27 mouse cellular contexts compared by ENCODE assay signal in the genomic region with DNA sequence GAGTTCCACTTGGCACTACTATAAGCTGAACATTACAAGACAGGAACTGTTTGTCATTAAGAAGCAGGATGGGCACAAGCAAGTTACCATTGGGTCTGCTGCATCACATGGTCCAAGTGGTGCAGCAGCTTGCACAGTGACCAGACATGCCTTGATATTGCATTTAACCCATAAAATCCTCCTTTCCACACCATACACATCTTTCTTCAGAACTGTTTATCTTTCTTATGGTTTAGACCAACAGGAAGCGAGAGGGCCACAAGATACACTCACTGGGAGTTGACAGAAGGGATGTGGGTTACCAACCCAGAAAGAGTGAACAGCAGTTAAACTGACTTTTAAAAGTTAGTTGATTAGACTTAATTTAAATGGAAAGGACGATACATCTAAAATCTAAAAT.
DNase-seq lines count a peak whose midpoint lies in the region; ATAC-seq and TF ChIP-seq lines count a peak whose summit lies in the region.
"Had no signal": no experiment of that assay in that cellular context is flagged by ENCODE, and none has a peak within 500 bp of the region (broad histone marks: within the 10 kb centered on the region; RNA-seq: fewer than 3 reads in every experiment).

No protein-coding gene starts in this region.

- 44% methylated on average over 2 of the region's 2 CpGs for WGBS in liver, postnatal 0 days (ENCODE audit: insufficient replicate concordance)
- WGBS in limb, embryonic 10.5 days, result 89% methylated on average over 2 of the region's 2 CpGs
- WGBS in hindbrain, embryonic 16.5 days, result 89% methylated on average over 2 of the region's 2 CpGs

- no peaks in the 10 kb centered on the region for H3K9me3 ChIP-seq in megakaryocyte, embryonic 14.5 days
- H3K9me3 ChIP-seq in liver, postnatal 0 days (ENCODE audit: low read length), result no peaks in the 10 kb centered on the region
- H3K9me3 ChIP-seq in limb, embryonic 10.5 days (replicated peaks), result no peaks in the 10 kb centered on the region
- H3K9me3 ChIP-seq in hindbrain, embryonic 16.5 days (ENCODE audit: control insufficient read depth, low read length), result no peaks in the 10 kb centered on the region
- H3K9me3 ChIP-seq: forebrain, embryonic 10.5 days; heart, embryonic 10.5 days; kidney, embryonic 15.5 days; liver, embryonic 15.5 days; midbrain, embryonic 12.5 days had no signal

- H3K4me2 ChIP-seq in liver, postnatal 0 days (ENCODE audit: low read depth, low read length), result no peak overlapping the region
- no peak overlapping the region for H3K4me2 ChIP-seq in hindbrain, embryonic 16.5 days (ENCODE audit: low read length)
- H3K4me2 ChIP-seq: kidney, embryonic 15.5 days; liver, embryonic 15.5 days; midbrain, embryonic 12.5 days had no signal

- H3K9ac ChIP-seq in liver, postnatal 0 days (replicated peaks), result no peak overlapping the region
- H3K9ac ChIP-seq in hindbrain, embryonic 16.5 days (ENCODE audit: low read depth, low read length), result no peak overlapping the region
- H3K9ac ChIP-seq: forebrain, postnatal 0 days; kidney, embryonic 15.5 days; liver, embryonic 15.5 days; midbrain, embryonic 12.5 days had no signal

- no peaks in the 10 kb centered on the region for H3K36me3 ChIP-seq in megakaryocyte, embryonic 14.5 days (replicated peaks; ENCODE audit: low read length)
- no peaks in the 10 kb centered on the region for H3K36me3 ChIP-seq in liver, postnatal 0 days (replicated peaks; ENCODE audit: insufficient read depth, low read length)
- no peaks in the 10 kb centered on the region for H3K36me3 ChIP-seq in limb, embryonic 10.5 days
- no peaks in the 10 kb centered on the region for H3K36me3 ChIP-seq in hindbrain, embryonic 16.5 days (ENCODE audit: control insufficient read depth, insufficient read depth, low read length)
- H3K36me3 ChIP-seq: forebrain, embryonic 10.5 days; heart, embryonic 10.5 days; kidney, embryonic 15.5 days; liver, embryonic 15.5 days; midbrain, embryonic 12.5 days had no signal

- H3K27ac ChIP-seq in liver, postnatal 0 days (ENCODE audit: low read depth), result no peak overlapping the region
- no peak overlapping the region for H3K27ac ChIP-seq in limb, embryonic 10.5 days
- H3K27ac ChIP-seq in hindbrain, embryonic 16.5 days (ENCODE audit: low read depth, low read length), result no peak overlapping the region
- H3K27ac ChIP-seq: forebrain, embryonic 10.5 days; heart, embryonic 10.5 days; hindbrain, postnatal 0 days; kidney, embryonic 15.5 days; left cerebral cortex, adult 2 months; liver, embryonic 15.5 days; midbrain, embryonic 12.5 days; stomach, postnatal 0 days had no signal

- H3K27me3 ChIP-seq in megakaryocyte, embryonic 14.5 days (replicated peaks), result no peaks in the 10 kb centered on the region
- no peaks in the 10 kb centered on the region for H3K27me3 ChIP-seq in liver, postnatal 0 days (ENCODE audit: insufficient read depth, low read length)
- H3K27me3 ChIP-seq in limb, embryonic 10.5 days (ENCODE audit: low read depth, poor library complexity, severe bottlenecking), result no peaks in the 10 kb centered on the region
- no peaks in the 10 kb centered on the region for H3K27me3 ChIP-seq in hindbrain, embryonic 16.5 days (replicated peaks; ENCODE audit: control insufficient read depth, insufficient read depth, low read length)
- H3K27me3 ChIP-seq: kidney, embryonic 15.5 days; liver, embryonic 15.5 days; midbrain, embryonic 12.5 days had no signal

- peak overlapping the region; percentile 55 for H3K4me3 ChIP-seq in megakaryocyte, embryonic 14.5 days (replicated peaks)
- H3K4me3 ChIP-seq in liver, postnatal 0 days (ENCODE audit: low read depth, low read length), result no peak overlapping the region
- no peak overlapping the region for H3K4me3 ChIP-seq in limb, embryonic 10.5 days
- H3K4me3 ChIP-seq in hindbrain, embryonic 16.5 days (ENCODE audit: low read length), result no peak overlapping the region
- H3K4me3 ChIP-seq: forebrain, embryonic 10.5 days; heart, embryonic 10.5 days; kidney, embryonic 15.5 days; left cerebral cortex, adult 2 months; liver, embryonic 15.5 days; midbrain, embryonic 12.5 days had no signal

- peak; percentile 39 for ATAC-seq in CD4-positive, CD25-positive, alpha-beta regulatory T cell, adult 4 months
- peak; percentile 98 for ATAC-seq in common myeloid progenitor, adult 5-6 weeks (replicated peaks; ENCODE audit: low read depth, poor library complexity, severe bottlenecking)
- no peak for ATAC-seq in liver, postnatal 0 days
- no peak for ATAC-seq in hindbrain, embryonic 16.5 days
- ATAC-seq: forebrain, postnatal 0 days; hindbrain, postnatal 0 days had no signal

- no peak for TF ChIP-seq EP300 in liver, postnatal 0 days (IDR thresholded peaks at IDR 0.05; ENCODE audit: low read depth)

- peaks cover 60% of the 10 kb centered on the region for H3K4me1 ChIP-seq in megakaryocyte, embryonic 14.5 days
- H3K4me1 ChIP-seq in liver, postnatal 0 days (ENCODE audit: insufficient read depth), result no peaks in the 10 kb centered on the region
- H3K4me1 ChIP-seq in limb, embryonic 10.5 days, result no peaks in the 10 kb centered on the region
- no peaks in the 10 kb centered on the region for H3K4me1 ChIP-seq in hindbrain, embryonic 16.5 days (ENCODE audit: control insufficient read depth, insufficient read depth, low read depth, low read length)
- H3K4me1 ChIP-seq: forebrain, embryonic 10.5 days; heart, embryonic 10.5 days; kidney, embryonic 15.5 days; midbrain, embryonic 12.5 days had no signal

- peak; percentile 31 for DNase-seq in thymus, postnatal 14 days
- DNase-seq in liver, postnatal 0 days, result no peak
- no peak for DNase-seq in limb, embryonic 10.5 days (ENCODE audit: low spot score)
- DNase-seq in adrenal gland, postnatal 10 days, result no peak
- DNase-seq: adrenal gland, postnatal 14 days; cerebellum, adult 8-10 months; forebrain, postnatal 0 days; gastrocnemius, postnatal 36 days; heart, postnatal 4 days; kidney, adult 11 months; layer of hippocampus, adult 9-11 months; left cerebral cortex, postnatal 4 days; liver; lung, postnatal 4 days; right cerebral cortex, postnatal 14 days had no signal

- TF ChIP-seq CTCF in liver, postnatal 0 days (IDR thresholded peaks at IDR 0.05; ENCODE audit: low read depth), result no peak

Comparison
In these comparisons a context has a peak if more than half of its experiments do, and no peak if none do; other contexts are left out.
1. ATAC-seq: peak in CD4-positive, CD25-positive, alpha-beta regulatory T cell, adult 4 months (single experiment) and common myeloid progenitor, adult 5-6 weeks (single experiment); none in liver, postnatal 0 days (single experiment) and hindbrain, embryonic 16.5 days (single experiment).